Mouse (Mus musculus) small intestine, adult 2 months (tissue): Measurements from ENCODE around the gene Myo1g. TPM values are rescaled to one million over a fixed set of nuclear protein-coding genes. Genes with fewer than 3 reads are reported as not detected.

Experiments used
- H3K27ac ChIP-seq: fragments of 200-500 bp; 2 replicates; pipeline ENCODE4 v1.5.1; 2012; ENCODE audit warnings: low read depth, low read length, control low read depth, inconsistent platforms; ENCODE audit not compliant: insufficient read depth
- H3K27me3 ChIP-seq: fragments of 200-500 bp; 2 replicates; pipeline ENCODE4 v1.6.1; 2012; ENCODE audit warnings: mild to moderate bottlenecking, moderate library complexity, low read length, inconsistent platforms; ENCODE audit not compliant: control insufficient read depth, insufficient read depth
- H3K36me3 ChIP-seq: fragments of 200-500 bp; 2 replicates; pipeline ENCODE4 v1.6.1; 2012; ENCODE audit warnings: mild to moderate bottlenecking, low read length, control low read depth, inconsistent platforms; ENCODE audit not compliant: control insufficient read depth, insufficient read depth
- H3K4me1 ChIP-seq: fragments of 200-500 bp; 2 replicates; pipeline ENCODE4 v1.6.1; 2012; ENCODE audit warnings: low read length, inconsistent platforms, mixed read lengths; ENCODE audit not compliant: control insufficient read depth, insufficient read depth, insufficient read length
- H3K4me3 ChIP-seq: fragments of 200-500 bp; 2 replicates; pipeline ENCODE4 v1.5.1; 2012; ENCODE audit warnings: low read depth, mild to moderate bottlenecking, control low read depth, inconsistent platforms, low read length, moderate library complexity
- CTCF ChIP-seq: fragments of 200-500 bp; IDR thresholded peaks from 2 replicates; pipeline ENCODE4 v1.5.1; 2012; ENCODE audit warnings: low read depth, mild to moderate bottlenecking, control low read depth, inconsistent platforms, low read length, moderate library complexity, mixed read lengths; ENCODE audit not compliant: insufficient replicate concordance, insufficient read length; ENCODE audit errors: extremely low read depth
- POLR2A ChIP-seq: fragments of 200-500 bp; IDR thresholded peaks from 2 replicates; pipeline ENCODE4 v1.6.1; 2012; ENCODE audit warnings: low read depth, mild to moderate bottlenecking, control low read depth, inconsistent platforms, low read length, moderate library complexity
- WGBS: fragments of 180-500 bp; shearing (Covaris S2); methylation state at CpG from one replicate; pipeline ENCODE4 v1.1.7; 2018; 5-methylcytosine and 5-hydroxymethylcytosine counted together
- polyA plus RNA-seq: library from polyadenylated mRNA; depleted of rRNA; stranded (reverse); fragments of >200 nt; gene quantifications from 2 replicates; pipeline ENCODE4 v1.2.3, GENCODE M21; 2012

The Myo1g gene
- polyA plus RNA-seq, 1 experiment: 15.5 TPM

DNA sequence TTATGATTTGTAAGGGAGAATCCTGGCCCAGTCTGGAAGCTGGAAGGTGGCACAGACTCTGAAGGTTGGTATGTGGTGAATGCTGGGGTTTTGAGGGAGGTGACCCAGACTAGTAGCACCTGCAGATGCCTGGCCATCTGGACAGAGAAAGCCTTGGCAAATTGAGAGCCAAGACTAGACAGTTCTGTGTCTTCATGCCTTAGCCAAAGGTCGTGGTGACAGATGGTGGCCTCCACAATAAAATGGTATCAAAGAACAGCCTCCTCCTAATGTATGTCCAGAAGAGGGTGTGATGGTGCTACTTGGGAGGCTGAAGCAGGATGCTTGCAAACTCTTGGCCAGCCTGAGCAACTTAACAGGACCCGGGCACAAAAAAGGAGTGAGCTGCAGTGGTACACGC, 16.5 kb downstream of the Myo1g start:
- Histone ChIP-seq H3K4me1 (peaks cover 15% of the 10 kb centered on the region), H3K36me3 (no peaks in the 10 kb centered on the region), H3K27me3 (no peaks in the 10 kb centered on the region), H3K27ac (peak overlapping the region; percentile 28), H3K4me3 (no peak overlapping the region)
- TF ChIP-seq CTCF: no peak
- TF ChIP-seq POLR2A: no peak
- WGBS: 29% methylated on average over 3 of the region's 3 CpGs

DNA sequence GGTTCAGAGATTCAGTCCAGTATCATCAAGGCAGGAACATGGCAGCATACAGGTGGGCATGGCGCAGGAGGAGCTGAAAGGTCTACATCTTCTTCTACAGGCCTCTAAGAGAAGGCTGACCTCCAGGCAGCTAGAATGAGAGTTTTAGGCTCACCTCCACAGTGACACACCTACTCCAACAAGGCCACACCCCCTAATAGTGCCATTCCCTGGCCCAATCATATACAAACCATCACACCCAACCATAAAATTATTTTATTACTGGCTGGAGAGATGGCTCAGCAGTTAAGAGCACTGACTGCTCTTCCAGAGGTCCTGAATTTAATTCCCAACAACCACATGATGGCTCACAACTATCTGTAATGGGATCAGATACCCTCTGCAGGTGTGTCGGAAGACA, 18.3 kb downstream of the Myo1g start:
- no peaks in the 10 kb centered on the region for H3K36me3 ChIP-seq
- peaks cover 15% of the 10 kb centered on the region for H3K4me1 ChIP-seq
- WGBS: 81% methylated on average over 2 of the region's 2 CpGs
- no peak overlapping the region for H3K4me3 ChIP-seq
- TF ChIP-seq CTCF (no peak), POLR2A (no peak)
- H3K27me3 ChIP-seq: no peaks in the 10 kb centered on the region
- H3K27ac ChIP-seq: no peak overlapping the region

DNA sequence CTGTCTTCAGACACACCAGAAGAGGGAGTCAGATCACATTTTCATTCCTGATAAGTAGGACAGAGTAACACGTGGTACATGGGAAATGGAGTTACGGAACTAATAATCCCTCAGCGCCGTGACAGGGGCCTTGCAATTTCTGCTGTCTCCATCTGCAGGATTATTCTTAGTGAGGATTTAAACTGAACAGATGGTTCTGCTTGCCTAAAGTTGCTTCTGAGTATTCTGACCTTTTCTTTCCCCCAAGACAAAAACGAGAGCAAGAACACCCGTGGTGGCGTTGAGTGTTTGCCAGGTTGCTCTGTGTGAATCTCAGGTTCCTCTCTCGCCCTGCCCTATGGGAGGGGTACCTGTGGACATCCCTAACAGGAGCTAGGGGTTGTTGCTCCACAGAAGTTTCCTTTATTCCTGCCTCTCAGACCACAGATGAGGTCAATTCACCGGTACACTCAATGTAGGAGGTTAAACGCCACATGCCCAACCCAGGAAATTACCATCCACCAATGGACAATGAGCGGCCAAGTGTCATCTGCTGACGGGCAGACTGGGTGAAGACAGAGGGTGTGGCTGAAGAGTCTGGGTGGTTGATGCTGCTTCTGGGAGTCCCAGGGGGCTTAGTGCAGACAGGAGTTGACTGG, 23.3 kb downstream of the Myo1g start:
- Histone ChIP-seq H3K36me3 (no peaks in the 10 kb centered on the region), H3K4me1 (no peaks in the 10 kb centered on the region), H3K27ac (no peak overlapping the region), H3K4me3 (no peak overlapping the region; the same call in 1 of the 2 replicates), H3K27me3 (no peaks in the 10 kb centered on the region)
- no peak for TF ChIP-seq POLR2A
- no peak for TF ChIP-seq CTCF
- whole genome bisulfite sequencing: 83% methylated on average over 12 of the region's 12 CpGs

DNA sequence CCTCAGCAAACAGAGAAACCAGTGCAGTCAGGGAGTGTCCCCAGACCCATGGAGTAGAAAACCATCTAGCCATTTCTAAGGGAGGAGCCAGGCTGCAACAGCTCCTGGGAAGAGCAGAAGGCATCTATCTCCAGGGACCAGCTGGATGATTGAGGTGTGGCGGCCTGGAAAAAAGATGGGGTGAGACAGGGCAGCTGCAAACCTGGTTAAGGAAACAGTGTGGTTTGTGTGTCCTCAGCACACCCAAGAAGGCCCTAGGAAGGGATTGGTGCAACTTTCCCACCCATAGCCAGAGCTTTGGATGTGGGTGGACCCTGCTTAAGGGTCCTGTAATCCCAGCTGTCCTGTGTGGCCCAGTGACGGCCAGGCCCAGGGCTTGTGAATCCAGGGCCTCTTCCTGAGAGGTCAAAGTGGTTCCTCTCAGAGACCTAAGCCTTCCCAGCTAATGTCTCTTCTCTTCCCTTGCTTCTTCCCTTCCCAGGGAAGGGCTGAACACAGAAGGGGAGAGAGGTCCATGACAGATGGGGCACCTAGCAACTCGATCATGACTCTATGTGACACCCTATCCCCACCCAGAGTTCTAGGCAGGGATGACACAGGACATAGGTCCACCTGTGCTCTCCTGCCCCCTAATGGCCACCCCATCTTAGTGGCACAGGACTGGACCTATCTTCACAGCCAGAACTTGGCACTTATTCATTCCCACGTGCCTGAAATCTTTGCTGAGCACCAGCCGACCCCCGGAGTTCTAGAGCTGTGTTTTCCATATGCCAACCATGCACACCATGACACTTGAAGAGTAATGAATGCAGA, 30.9 kb downstream of the Myo1g start:
- no peaks in the 10 kb centered on the region for H3K36me3 ChIP-seq
- H3K4me3 ChIP-seq: no peak overlapping the region
- H3K4me1 ChIP-seq: 0 out of 2 replicates have a peak, but pooled peaks cover 2% of the 10 kb centered on the region
- 42% methylated on average over 6 of the region's 6 CpGs for WGBS
- TF ChIP-seq POLR2A: no peak
- TF ChIP-seq CTCF: peak; percentile 61; the same call in 1 of the 2 replicates
- H3K27ac ChIP-seq: no peak overlapping the region
- no peaks in the 10 kb centered on the region for H3K27me3 ChIP-seq

DNA sequence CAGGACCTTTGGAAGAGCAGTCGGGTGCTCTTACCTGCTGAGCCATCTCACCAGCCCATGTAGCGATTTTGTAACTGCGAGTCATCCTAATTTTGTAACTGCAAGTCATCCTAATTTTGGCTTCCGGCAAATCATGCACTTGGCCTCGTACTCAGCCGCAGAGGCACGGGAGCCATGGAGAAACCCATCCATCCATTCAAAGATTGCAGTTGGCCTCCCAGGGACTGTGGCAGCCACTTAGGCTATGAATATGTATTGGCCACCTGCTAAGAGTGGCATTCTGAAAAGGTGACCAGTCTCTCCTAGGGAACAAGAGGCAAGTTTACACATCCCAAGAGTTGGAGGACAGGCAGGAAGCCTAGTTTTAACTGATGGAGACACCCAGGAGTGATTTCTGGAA, 31.5 kb downstream of the Myo1g start:
- TF ChIP-seq POLR2A: no peak
- no peak for TF ChIP-seq CTCF
- no peak overlapping the region for H3K4me3 ChIP-seq
- no peaks in the 10 kb centered on the region for H3K36me3 ChIP-seq
- WGBS: 94% methylated on average over 7 of the region's 7 CpGs
- no peak overlapping the region for H3K27ac ChIP-seq
- H3K4me1 ChIP-seq: 0 out of 2 replicates have a peak, but pooled peaks cover 2% of the 10 kb centered on the region
- no peaks in the 10 kb centered on the region for H3K27me3 ChIP-seq

DNA sequence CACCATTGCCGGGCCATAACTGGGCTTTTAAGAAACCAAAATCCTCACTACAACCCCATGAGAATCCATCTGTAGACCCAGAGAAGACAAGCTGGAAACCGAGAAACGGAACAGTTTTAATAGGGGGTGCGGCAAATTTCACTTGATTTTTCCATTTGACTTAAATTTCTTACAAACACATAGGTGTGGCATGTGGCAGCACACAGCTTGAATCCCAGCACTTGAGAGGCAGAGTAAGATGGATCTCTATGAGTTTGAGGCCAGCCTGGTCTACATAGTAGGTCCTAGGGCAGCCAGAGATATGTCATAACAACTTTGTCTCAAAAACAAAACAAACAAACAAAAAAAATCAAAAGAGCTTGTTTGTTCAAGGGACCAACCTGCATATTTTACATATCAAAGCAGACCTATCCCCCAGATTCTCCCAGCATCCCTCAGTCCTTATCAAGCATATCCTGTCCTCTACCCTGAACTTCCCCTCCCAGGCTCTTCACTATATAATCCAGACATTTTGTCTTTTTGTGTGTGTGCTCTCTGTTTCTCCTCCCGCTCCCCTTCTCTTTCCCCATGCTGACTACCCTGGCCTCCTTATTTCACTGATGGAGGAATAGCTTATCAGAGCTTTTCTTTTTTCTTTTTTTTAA, 32.6 kb downstream of the Myo1g start:
- TF ChIP-seq CTCF: no peak
- TF ChIP-seq POLR2A: no peak
- no peak overlapping the region for H3K27ac ChIP-seq
- H3K4me1 ChIP-seq: 0 out of 2 replicates have a peak, but pooled peaks cover 2% of the 10 kb centered on the region
- WGBS: 94% methylated on average over 5 of the region's 5 CpGs
- H3K27me3 ChIP-seq: no peaks in the 10 kb centered on the region
- H3K4me3 ChIP-seq: no peak overlapping the region
- H3K36me3 ChIP-seq: no peaks in the 10 kb centered on the region

DNA sequence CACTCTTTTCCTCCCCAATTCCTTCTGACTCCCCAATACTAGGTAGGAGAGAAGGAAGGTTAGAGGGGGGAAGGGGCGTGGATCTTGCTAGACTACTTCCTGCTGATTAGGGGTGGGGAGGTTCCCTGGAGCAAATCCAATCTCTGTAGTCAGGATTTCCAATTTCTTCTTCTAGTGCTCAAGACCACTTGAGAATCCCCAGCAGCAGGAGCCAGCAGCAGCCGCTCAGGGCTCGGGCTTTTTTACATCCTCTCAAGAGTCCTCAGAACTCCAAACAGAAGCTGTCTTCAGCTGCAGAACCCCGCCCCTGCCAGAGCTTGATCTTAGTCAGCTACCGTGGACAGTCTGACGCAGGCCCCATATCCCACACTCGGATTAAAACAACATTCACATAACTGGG, 33.3 kb downstream of the Myo1g start:
- no peaks in the 10 kb centered on the region for H3K36me3 ChIP-seq
- no peak overlapping the region for H3K27ac ChIP-seq
- no peak for TF ChIP-seq CTCF
- TF ChIP-seq POLR2A: no peak
- no peak overlapping the region for H3K4me3 ChIP-seq
- WGBS: 49% methylated on average over 7 of the region's 7 CpGs
- H3K27me3 ChIP-seq: no peaks in the 10 kb centered on the region
- H3K4me1 ChIP-seq: 0 out of 2 replicates have a peak, but pooled peaks cover 2% of the 10 kb centered on the region
